Mouse (Mus musculus): ENCODE data around the gene Arid3a.

The Arid3a gene

GRCm38 (mm10) chr10:79909092-79909922 lies 17.5 kb upstream of the Arid3a start:
- peak; percentile 41 to 72 for DNase-seq

- no peak for DNase-seq
Observed at GRCm38 (mm10) chr10:79910556-79910955, 16.3 kb upstream of the Arid3a start, which contains the start of gene Gm26602. TSS of gene Gm26602 (plus strand) at chr10:79910856.

GRCm38 (mm10) chr10:79912412-79912811 lies 14.4 kb upstream of the Arid3a start:
- DNase-seq, result no peak

- peak; percentile 54 to 68 for DNase-seq
Observed at GRCm38 (mm10) chr10:79914131-79914947, 12.5 kb upstream of the Arid3a start.

- DNase-seq, result peak; percentile 35 to 56
Observed at GRCm38 (mm10) chr10:79914948-79915596, 11.8 kb upstream of the Arid3a start.

GRCm38 (mm10) chr10:79916081-79916480 lies 10.8 kb upstream of the Arid3a start:
- DNase-seq, result peak; percentile 30 to 43

- peak; percentile 92 for DNase-seq
Observed at GRCm38 (mm10) chr10:79916808-79917531, 9.9 kb upstream of the Arid3a start, which contains the start of gene Kiss1r. TSS of gene Kiss1r (plus strand) at chr10:79916971.

GRCm38 (mm10) chr10:79917532-79918100 lies 9.2 kb upstream of the Arid3a start:
- no peak for DNase-seq

- peak; percentile 81 to 84 for DNase-seq
Observed at GRCm38 (mm10) chr10:79918231-79919078, 8.4 kb upstream of the Arid3a start.

GRCm38 (mm10) chr10:79919251-79919849 lies 7.5 kb upstream of the Arid3a start:
- DNase-seq, result peak in 1 of 2 experiments; percentile 34

- DNase-seq, result peak in 1 of 2 experiments; percentile 19
Observed at GRCm38 (mm10) chr10:79920056-79920890, 6.6 kb upstream of the Arid3a start.

- no peak for DNase-seq
Observed at GRCm38 (mm10) chr10:79920958-79921535, 5.8 kb upstream of the Arid3a start, which contains the start of gene R3hdm4. TSS of gene R3hdm4 (minus strand) at chr10:79921208.

- DNase-seq, result peak in 1 of 2 experiments; percentile 37
Observed at GRCm38 (mm10) chr10:79921572-79921971, 5.3 kb upstream of the Arid3a start.

- peak; percentile 97 to 99 for DNase-seq
Observed at GRCm38 (mm10) chr10:79924998-79925784, 1.7 kb upstream of the Arid3a start.

- DNase-seq, result peak in 1 of 2 experiments; percentile 52
Observed at GRCm38 (mm10) chr10:79925785-79926490, 905 bp upstream of the Arid3a start.

- peak; percentile 78 for DNase-seq
Observed at GRCm38 (mm10) chr10:79927324-79928029, 634 bp downstream of the Arid3a start.

All from cerebellum, postnatal 10 days (tissue).